Mouse (Mus musculus): ENCODE results near the gene Itgb4.

- no peak for TF ChIP-seq FLI1 (IDR thresholded peaks at IDR 0.05; ENCODE audit: low read length)
- TF ChIP-seq GATA1 (IDR thresholded peaks at IDR 0.05; ENCODE audit: borderline replicate concordance, low read length): no peak
These were observed 44.9 kb downstream of the Itgb4 start for GRCm38 (mm10) chr11:116019360-116019791.

Measured in megakaryocyte, embryonic 14.5 days (primary cell).